Mouse (Mus musculus) MEL (cell line): ENCODE results near the gene Grin2b. TPM values are rescaled to one million over a fixed set of nuclear protein-coding genes. Genes with fewer than 3 reads are reported as not detected.

Experiments
- DNase-seq: peaks from one replicate; pipeline ENCODE4 v3.0.0; 2011; ENCODE audit warnings: low read depth, low spot score
- H3K27ac ChIP-seq: 2 replicates; pipeline ENCODE4 v1.5.1; 2012; ENCODE audit warnings: low read depth, mild to moderate bottlenecking, control low read depth, low read length, moderate library complexity; ENCODE audit not compliant: control insufficient read depth
- H3K27me3 ChIP-seq, 2 experiments: fragments of 150-350 bp in 1 of 2; sonication (generic) in 1 of 2; 2 replicates each; pipeline ENCODE4 v1.6.1; 2012; ENCODE audit warnings: low read length in 2 of 2, mild to moderate bottlenecking in 2 of 2, improper control_type of control experiment in 1 of 2, moderate library complexity in 1 of 2; ENCODE audit not compliant: insufficient read depth in 2 of 2, control insufficient read depth in 1 of 2
- H3K36me3 ChIP-seq, 2 experiments: 2 replicates each; pipeline ENCODE4 v1.6.1; 2012 to 2014; ENCODE audit warnings: low read length in 2 of 2, improper control_type of control experiment in 1 of 2, inconsistent platforms in 1 of 2, mild to moderate bottlenecking in 1 of 2; ENCODE audit not compliant: insufficient read depth in 2 of 2, control insufficient read depth in 1 of 2
- H3K4me1 ChIP-seq, 2 experiments: fragments of 150-350 bp in 1 of 2; sonication (generic) in 1 of 2; 2 replicates each; pipeline ENCODE4 v1.6.1; 2012; ENCODE audit warnings: low read length in 2 of 2, improper control_type of control experiment in 1 of 2, mild to moderate bottlenecking in 1 of 2; ENCODE audit not compliant: insufficient read depth in 2 of 2, control insufficient read depth in 1 of 2
- H3K4me3 ChIP-seq, 2 experiments: fragments of 150-350 bp in 1 of 2; sonication (generic) in 1 of 2; 2 replicates each; pipeline ENCODE4 v1.5.1; 2012; ENCODE audit warnings: low read depth in 2 of 2, low read length in 2 of 2, mild to moderate bottlenecking in 2 of 2, moderate library complexity in 2 of 2, control low read depth in 1 of 2, improper control_type of control experiment in 1 of 2; ENCODE audit not compliant: control insufficient read depth in 1 of 2, insufficient read depth in 1 of 2
- H3K79me2 ChIP-seq: 2 replicates; pipeline ENCODE4 v1.6.1; 2012; ENCODE audit warnings: mild to moderate bottlenecking, low read length, moderate library complexity; ENCODE audit not compliant: control insufficient read depth, poor library complexity, insufficient read depth
- H3K9ac ChIP-seq: 2 replicates; pipeline ENCODE4 v1.6.1; 2012; ENCODE audit warnings: low read depth, mild to moderate bottlenecking, control low read depth, low read length, moderate library complexity; ENCODE audit not compliant: control insufficient read depth, poor library complexity, severe bottlenecking
- H3K9me3 ChIP-seq: fragments of 150-350 bp; sonication (generic); replicated peaks from 2 replicates; pipeline ENCODE4 v1.6.1; 2012; ENCODE audit warnings: mild to moderate bottlenecking, low read length, improper control_type of control experiment, moderate library complexity; ENCODE audit not compliant: insufficient read depth
- BHLHE40 ChIP-seq: IDR thresholded peaks from 2 replicates; pipeline ENCODE4 v1.6.1; 2012; ENCODE audit warnings: low read depth, mild to moderate bottlenecking, inconsistent platforms, low read length, improper control_type of control experiment, borderline replicate concordance
- CHD2 ChIP-seq: IDR thresholded peaks from 2 replicates; pipeline ENCODE4 v1.6.1; 2011; ENCODE audit warnings: low read length, improper control_type of control experiment
- EP300 ChIP-seq, 2 experiments: IDR thresholded peaks; 2 replicates each; pipeline ENCODE4 v1.6.1; 2011; ENCODE audit warnings: improper control_type of control experiment in 2 of 2, low read length in 2 of 2, low read depth in 1 of 2, mild to moderate bottlenecking in 1 of 2
- GABPA ChIP-seq: IDR thresholded peaks from 2 replicates; pipeline ENCODE4 v1.6.1; 2012; ENCODE audit warnings: low read depth, mild to moderate bottlenecking, inconsistent platforms, low read length, improper control_type of control experiment, moderate library complexity
- GATA1 ChIP-seq: IDR thresholded peaks from 2 replicates; pipeline ENCODE4 v1.6.1; 2011; ENCODE audit warnings: low read depth, low read length, improper control_type of control experiment
- HCFC1 ChIP-seq: IDR thresholded peaks from 2 replicates; pipeline ENCODE4 v1.6.1; 2012; ENCODE audit warnings: low read depth, mild to moderate bottlenecking, inconsistent platforms, low read length, improper control_type of control experiment, moderate library complexity
- JUND ChIP-seq: IDR thresholded peaks from 2 replicates; pipeline ENCODE4 v1.6.1; 2011; ENCODE audit warnings: low read depth, mild to moderate bottlenecking, improper control_type of control experiment, low read length
- MAFK ChIP-seq: IDR thresholded peaks from 2 replicates; pipeline ENCODE4 v1.6.1; 2011; ENCODE audit warnings: low read depth, mild to moderate bottlenecking, low read length, improper control_type of control experiment, borderline replicate concordance
- MAX ChIP-seq: IDR thresholded peaks from 2 replicates; pipeline ENCODE4 v1.6.1; 2011; ENCODE audit warnings: low read length, improper control_type of control experiment
- MAZ ChIP-seq: IDR thresholded peaks from 2 replicates; pipeline ENCODE4 v1.6.1; 2012; ENCODE audit warnings: low read depth, mild to moderate bottlenecking, inconsistent platforms, low read length, improper control_type of control experiment
- MYC ChIP-seq: IDR thresholded peaks from 2 replicates; pipeline ENCODE4 v1.6.1; 2011; ENCODE audit warnings: low read depth, mild to moderate bottlenecking, low read length, improper control_type of control experiment, moderate library complexity
- NELFE ChIP-seq: IDR thresholded peaks from 2 replicates; pipeline ENCODE4 v1.6.1; 2011; ENCODE audit warnings: low read depth, low read length, improper control_type of control experiment
- NRF1 ChIP-seq: IDR thresholded peaks from 2 replicates; pipeline ENCODE4 v1.6.1; 2014; ENCODE audit warnings: low read depth, mild to moderate bottlenecking, inconsistent platforms, low read length, improper control_type of control experiment, moderate library complexity; ENCODE audit not compliant: poor library complexity, insufficient read depth, severe bottlenecking
- POLR2A ChIP-seq, 2 experiments: IDR thresholded peaks; 2 replicates each; pipeline ENCODE4 v1.6.1; 2011 to 2012; ENCODE audit warnings: low read length in 2 of 2, mild to moderate bottlenecking in 2 of 2, control low read depth in 1 of 2, improper control_type of control experiment in 1 of 2, low read depth in 1 of 2, moderate library complexity in 1 of 2; ENCODE audit not compliant: control insufficient read depth in 1 of 2, insufficient read depth in 1 of 2, poor library complexity in 1 of 2
- POLR2AphosphoS5 ChIP-seq: IDR thresholded peaks from 2 replicates; pipeline ENCODE4 v1.6.1; 2012; ENCODE audit warnings: low read depth, borderline replicate concordance, mild to moderate bottlenecking, inconsistent platforms, low read length, moderate library complexity, mixed read lengths
- RAD21 ChIP-seq: IDR thresholded peaks from 2 replicates; pipeline ENCODE4 v1.6.1; 2011; ENCODE audit warnings: mild to moderate bottlenecking, low read depth, low read length, improper control_type of control experiment
- TAL1 ChIP-seq: IDR thresholded peaks from 2 replicates; pipeline ENCODE4 v1.6.1; 2012; ENCODE audit warnings: mild to moderate bottlenecking, inconsistent platforms, low read length, moderate library complexity, mixed read lengths
- TBP ChIP-seq: IDR thresholded peaks from 2 replicates; pipeline ENCODE4 v1.8.0; 2011; ENCODE audit warnings: low read depth, low read length, improper control_type of control experiment
- ZC3H11A ChIP-seq: IDR thresholded peaks from 2 replicates; pipeline ENCODE4 v1.6.1; 2012; ENCODE audit warnings: low read depth, mild to moderate bottlenecking, inconsistent platforms, low read length, improper control_type of control experiment
- ZKSCAN1 ChIP-seq: IDR thresholded peaks from 2 replicates; pipeline ENCODE4 v1.6.1; 2012; ENCODE audit warnings: low read depth, mild to moderate bottlenecking, inconsistent platforms, low read length, improper control_type of control experiment, moderate library complexity
- ZNF384 ChIP-seq: IDR thresholded peaks from 2 replicates; pipeline ENCODE4 v1.6.1; 2012; ENCODE audit warnings: low read depth, mild to moderate bottlenecking, inconsistent platforms, low read length, improper control_type of control experiment
- polyA plus RNA-seq, 2 experiments: library from polyadenylated mRNA; stranded (reverse) in 1 of 2; unstranded in 1 of 2; fragments of >175 nt in 1 of 2; fragments of >200 nt in 1 of 2; gene quantifications; 2 replicates each; pipeline versions ENCODE4 v1.2.1 to v1.2.4; 2012; ENCODE audit warnings: low replicate concordance in 2 of 2, low read depth in 1 of 2; ENCODE audit not compliant: insufficient read length in 2 of 2, insufficient read depth in 1 of 2, missing spikeins in 1 of 2
- total RNA-seq: library from RNA; depleted of rRNA; stranded (reverse); fragments of 300-350 nt; gene quantifications from 2 replicates; pipeline ENCODE4 v1.2.3, GENCODE M21; 2012

Gene Grin2b
- total and polyA plus RNA-seq, 3 experiments = not detected

DNA sequence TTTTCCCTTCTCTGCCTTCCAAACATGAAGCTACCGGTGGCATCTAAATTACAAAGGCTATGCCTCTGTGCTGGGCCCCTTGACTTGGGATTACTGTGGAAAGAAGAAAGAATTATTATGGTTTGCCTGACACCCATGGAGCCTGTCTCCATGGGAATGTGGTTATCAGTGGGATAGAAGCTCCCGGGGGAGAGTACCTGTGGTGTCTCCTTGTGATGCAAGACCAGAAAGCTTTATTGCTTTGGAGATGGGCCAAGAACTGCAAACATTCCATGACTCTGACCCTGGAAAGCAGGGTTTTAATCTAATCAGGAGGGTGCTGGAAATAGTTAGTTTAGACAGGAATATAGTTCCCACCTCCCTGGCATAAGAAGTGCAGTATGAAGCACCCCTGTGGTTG lies 469.7 kb downstream of the Grin2b start:
- H3K27me3 ChIP-seq = no peaks in the 10 kb centered on the region
- H3K4me1 ChIP-seq = no peaks in the 10 kb centered on the region
- no peak overlapping the region for H3K9ac ChIP-seq
- no peak overlapping the region for H3K4me3 ChIP-seq
- no peak for DNase-seq
- H3K36me3 ChIP-seq = no peaks in the 10 kb centered on the region
- no peak for TF ChIP-seq MYC
- TF ChIP-seq ZC3H11A = no peak
- TF ChIP-seq NELFE = no peak
- TF ChIP-seq POLR2AphosphoS5 = no peak
- TF ChIP-seq ZKSCAN1 = no peak
- TF ChIP-seq BHLHE40 = no peak
- no peak for TF ChIP-seq ZNF384
- TF ChIP-seq NRF1 = no peak
- no peaks in the 10 kb centered on the region for H3K9me3 ChIP-seq
- no peak overlapping the region for H3K27ac ChIP-seq
- no peaks in the 10 kb centered on the region for H3K79me2 ChIP-seq

DNA sequence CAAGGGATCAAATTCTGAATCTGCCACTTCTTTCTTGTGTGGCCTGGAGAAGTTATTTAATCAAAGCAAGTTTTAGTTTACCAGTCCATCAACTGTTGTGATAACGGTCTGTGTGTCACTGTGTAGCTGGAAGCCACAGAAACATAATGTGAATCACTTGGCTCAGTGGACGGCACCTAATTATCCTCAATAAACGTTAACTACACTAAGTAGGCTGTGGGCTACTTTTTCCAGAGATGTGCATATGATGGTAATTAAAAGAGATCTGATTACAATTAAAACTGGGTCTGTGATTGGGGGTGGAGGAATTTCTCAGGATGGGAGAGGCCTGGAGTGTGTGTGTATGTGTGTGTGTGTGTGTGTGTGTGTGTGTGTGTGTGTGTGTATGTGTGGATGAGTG lies 471.9 kb downstream of the Grin2b start:
- no peak for TF ChIP-seq CHD2
- TF ChIP-seq TBP = no peak
- TF ChIP-seq POLR2A (IDR thresholded peaks at IDR 0.05; ENCODE audit: control insufficient read depth in 1 of 2, insufficient read depth in 1 of 2, low read depth in 1 of 2, low read length in 2 of 2, poor library complexity in 1 of 2) = no peak
- TF ChIP-seq TAL1 = no peak
- no peak for TF ChIP-seq MYC
- no peak for TF ChIP-seq GATA1
- TF ChIP-seq RAD21 = no peak
- no peak for TF ChIP-seq ZNF384
- TF ChIP-seq MAFK = no peak
- TF ChIP-seq JUND = no peak
- no peak for TF ChIP-seq GABPA
- no peak for TF ChIP-seq EP300 (IDR thresholded peaks at IDR 0.05; ENCODE audit: low read depth in 1 of 2, low read length in 2 of 2)
- no peak for TF ChIP-seq MAZ
- no peak for TF ChIP-seq MAX
- no peak for TF ChIP-seq HCFC1
- Histone ChIP-seq H3K9ac (no peak overlapping the region), H3K9me3 (no peaks in the 10 kb centered on the region), H3K27ac (no peak overlapping the region), H3K79me2 (no peaks in the 10 kb centered on the region), H3K4me3 (no peak overlapping the region), H3K4me1 (no peaks in the 10 kb centered on the region), H3K27me3 (no peaks in the 10 kb centered on the region), H3K36me3 (no peaks in the 10 kb centered on the region)
- no peak for DNase-seq
